Mouse (Mus musculus): ENCODE data around the gene Fgf13. TPM values are rescaled to one million over a fixed set of nuclear protein-coding genes. Genes with fewer than 3 reads are reported as not detected.
A peak's percentile ranks its signal among the peaks of the same experiment; 100 is the strongest.

Gene Fgf13
- polyA plus RNA-seq, 1 experiment from 2014 or later = 88.1 TPM

- H3K4me3 ChIP-seq (ENCODE audit: low read length) = no peak overlapping the region
- WGBS = 90% methylated on average over 3 of the region's 3 CpGs
Measured at GRCm38 (mm10) chrX:59085928-59086327, 481.9 kb downstream of the Fgf13 start.

GRCm38 (mm10) chrX:59080427-59080826 lies 487.4 kb downstream of the Fgf13 start:
- no peak for ATAC-seq (replicated peaks; ENCODE audit: extremely low read depth, insufficient read depth, low FRiP score)
- H3K4me1 ChIP-seq (ENCODE audit: control insufficient read depth, insufficient read depth, low read length) = no peaks in the 10 kb centered on the region
- H3K36me3 ChIP-seq (ENCODE audit: control insufficient read depth, insufficient read depth) = no peaks in the 10 kb centered on the region
- no peaks in the 10 kb centered on the region for H3K9me3 ChIP-seq (replicated peaks; ENCODE audit: control insufficient read depth, low read length)
- H3K27me3 ChIP-seq (ENCODE audit: control insufficient read depth, insufficient read depth, low read length) = no peaks in the 10 kb centered on the region
- no peak overlapping the region for H3K4me2 ChIP-seq (ENCODE audit: low read depth, low read length)
- H3K27ac ChIP-seq (ENCODE audit: low read length) = no peak overlapping the region
- no peak overlapping the region for H3K4me3 ChIP-seq (ENCODE audit: low read length)
- H3K9ac ChIP-seq (ENCODE audit: low read length) = no peak overlapping the region

More at GRCm38 (mm10) chrX:59085928-59086327, 481.9 kb downstream of the Fgf13 start:
- ATAC-seq (replicated peaks; ENCODE audit: extremely low read depth, insufficient read depth, low FRiP score) = no peak
- Histone ChIP-seq H3K36me3 (ENCODE audit: control insufficient read depth, insufficient read depth) (no peaks in the 10 kb centered on the region), H3K9me3 (replicated peaks; ENCODE audit: control insufficient read depth, low read length) (no peaks in the 10 kb centered on the region), H3K4me1 (ENCODE audit: control insufficient read depth, insufficient read depth, low read length) (no peaks in the 10 kb centered on the region; the same call in 1 of the 2 replicates), H3K27ac (ENCODE audit: low read length) (no peak overlapping the region), H3K27me3 (ENCODE audit: control insufficient read depth, insufficient read depth, low read length) (no peaks in the 10 kb centered on the region), H3K4me2 (ENCODE audit: low read depth, low read length) (no peak overlapping the region), H3K9ac (ENCODE audit: low read length) (no peak overlapping the region)

- WGBS = 70% methylated on average over 3 of the region's 3 CpGs
- no peaks in the 10 kb centered on the region for H3K27me3 ChIP-seq (ENCODE audit: control insufficient read depth, insufficient read depth, low read length)
- no peaks in the 10 kb centered on the region for H3K36me3 ChIP-seq (ENCODE audit: control insufficient read depth, insufficient read depth)
- H3K9me3 ChIP-seq (replicated peaks; ENCODE audit: control insufficient read depth, low read length) = no peaks in the 10 kb centered on the region
- no peak for ATAC-seq (replicated peaks; ENCODE audit: extremely low read depth, insufficient read depth, low FRiP score)
- H3K4me3 ChIP-seq (ENCODE audit: low read length) = no peak overlapping the region
- no peak overlapping the region for H3K4me2 ChIP-seq (ENCODE audit: low read depth, low read length)
- no peak overlapping the region for H3K27ac ChIP-seq (ENCODE audit: low read length)
- no peak overlapping the region for H3K9ac ChIP-seq (ENCODE audit: low read length)
- H3K4me1 ChIP-seq (ENCODE audit: control insufficient read depth, insufficient read depth, low read length) = no peaks in the 10 kb centered on the region
Measured at GRCm38 (mm10) chrX:59072083-59072482, 495.8 kb downstream of the Fgf13 start.

GRCm38 (mm10) chrX:59063157-59063556 lies 504.7 kb downstream of the Fgf13 start:
- peaks cover 2% of the 10 kb centered on the region; the same call in 1 of the 2 replicates for H3K9me3 ChIP-seq (replicated peaks; ENCODE audit: control insufficient read depth, low read length)
- ATAC-seq (replicated peaks; ENCODE audit: extremely low read depth, insufficient read depth, low FRiP score) = no peak
- whole genome bisulfite sequencing = 82% methylated on average over 4 of the region's 4 CpGs
- no peak overlapping the region for H3K9ac ChIP-seq (ENCODE audit: low read length)
- no peaks in the 10 kb centered on the region for H3K27me3 ChIP-seq (ENCODE audit: control insufficient read depth, insufficient read depth, low read length)
- H3K27ac ChIP-seq (ENCODE audit: low read length) = no peak overlapping the region
- H3K4me3 ChIP-seq (ENCODE audit: low read length) = no peak overlapping the region
- peaks cover 5% of the 10 kb centered on the region for H3K36me3 ChIP-seq (ENCODE audit: control insufficient read depth, insufficient read depth)
- no peaks in the 10 kb centered on the region for H3K4me1 ChIP-seq (ENCODE audit: control insufficient read depth, insufficient read depth, low read length)
- H3K4me2 ChIP-seq (ENCODE audit: low read depth, low read length) = no peak overlapping the region

DNA sequence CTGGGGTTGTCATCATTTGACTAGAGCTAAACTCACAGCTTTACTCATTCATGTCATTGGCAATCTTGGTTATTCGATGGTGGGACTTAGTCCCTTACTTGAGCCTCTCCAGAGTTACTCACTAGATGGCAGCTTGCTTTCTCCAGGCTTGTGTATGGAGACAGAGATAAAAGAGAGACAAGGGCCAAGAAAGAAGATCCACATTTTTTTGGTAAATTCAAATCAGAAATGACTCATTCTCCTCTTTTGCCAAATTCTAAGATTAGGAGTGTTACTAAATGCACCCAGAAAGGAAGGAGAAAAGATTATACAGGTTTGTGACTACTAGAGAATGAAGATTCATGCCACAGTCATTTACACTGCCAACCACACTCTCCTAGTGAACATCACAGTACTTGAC lies 532.9 kb downstream of the Fgf13 start:
- H3K9me3 ChIP-seq (replicated peaks; ENCODE audit: control insufficient read depth, low read length) = no peaks in the 10 kb centered on the region
- ATAC-seq (replicated peaks; ENCODE audit: extremely low read depth, insufficient read depth, low FRiP score) = no peak
- no peaks in the 10 kb centered on the region for H3K27me3 ChIP-seq (ENCODE audit: control insufficient read depth, insufficient read depth, low read length)
- H3K4me1 ChIP-seq (ENCODE audit: control insufficient read depth, insufficient read depth, low read length) = no peaks in the 10 kb centered on the region
- no peak overlapping the region for H3K4me2 ChIP-seq (ENCODE audit: low read depth, low read length)
- H3K27ac ChIP-seq (ENCODE audit: low read length) = no peak overlapping the region
- H3K36me3 ChIP-seq (ENCODE audit: control insufficient read depth, insufficient read depth) = no peaks in the 10 kb centered on the region
- WGBS = 55% methylated on average over 1 of the region's 1 CpGs
- no peak overlapping the region for H3K4me3 ChIP-seq (ENCODE audit: low read length)
- H3K9ac ChIP-seq (ENCODE audit: low read length) = no peak overlapping the region

MicroRNAs encoded within 50 kb of the gene (microRNA counts, 519-probe panel; counts per million panel counts)
- 2,093 counts per million, percentile 27 among the panel's probes with 10 or more counts for microRNA mmu-miR-504

Small RNAs within 50 kb of the gene (microRNA-seq; reads per million reads assigned to microRNA genes)
- 25.7 reads per million, percentile 37 among the genes with 10 or more reads in this experiment for gene Mir504
